Mouse (Mus musculus): Measurements from ENCODE around the gene Gm14391. TPM values are rescaled to one million over a fixed set of nuclear protein-coding genes. Genes with fewer than 3 reads are reported as not detected.
"Not testable (repeated sequence)": the region's sequence is repeated elsewhere in the genome, so short reads cannot be mapped to it uniquely, and the experiment has no call there.

The Gm14391 gene
- total RNA-seq (2021) = 10 to 100 TPM; 26.3 to 40.4 TPM
- long read RNA-seq, experiment 1, transcript Gm14391-202 (4 exons, 965 nt) = major isoform, 9 of 14 reads
- long read RNA-seq, experiment 1, partial matches to known transcripts = 1 of 14 reads
- long read RNA-seq, experiment 1, other reads (novel, unspliced or antisense) = 3 of 14 reads
- long read RNA-seq, experiment 2, transcript Gm14391-202 (4 exons, 965 nt) = major isoform, 12 of 17 reads
- long read RNA-seq, experiment 2, partial matches to known transcripts = 0 of 17 reads
- long read RNA-seq, experiment 2, other reads (novel, unspliced or antisense) = 1 of 17 reads

- not testable (repeated sequence) for DNase-seq
These were observed at the start of gene Gm14391 for GRCm38 (mm10) chr2:175206732-175207131. Gm14391 (minus strand) TSS chr2:175206917.

- not testable (repeated sequence) for DNase-seq
These were observed 27.7 kb downstream of the Gm14391 start for GRCm38 (mm10) chr2:175179008-175179407.

DNA sequence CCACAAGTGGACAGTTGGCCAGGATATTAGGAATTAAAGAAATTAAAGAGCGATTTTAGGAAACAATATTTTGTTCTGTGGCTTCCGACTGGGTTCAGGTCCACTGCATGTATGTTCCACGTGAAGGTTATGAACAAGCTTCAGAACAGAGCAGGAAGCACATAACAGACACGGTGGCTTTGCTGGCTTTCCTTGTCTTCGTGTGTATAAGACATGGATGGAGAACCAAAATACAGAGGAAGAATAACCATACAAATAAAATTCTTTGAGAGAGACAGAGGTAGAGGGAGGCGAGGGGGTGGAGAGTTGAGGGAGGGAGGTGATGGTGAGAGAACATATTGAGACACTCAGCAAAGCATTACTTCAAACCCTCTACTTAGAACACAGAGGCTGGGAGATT is 30.4 kb downstream of the Gm14391 start:
- no peak for DNase-seq

DNA sequence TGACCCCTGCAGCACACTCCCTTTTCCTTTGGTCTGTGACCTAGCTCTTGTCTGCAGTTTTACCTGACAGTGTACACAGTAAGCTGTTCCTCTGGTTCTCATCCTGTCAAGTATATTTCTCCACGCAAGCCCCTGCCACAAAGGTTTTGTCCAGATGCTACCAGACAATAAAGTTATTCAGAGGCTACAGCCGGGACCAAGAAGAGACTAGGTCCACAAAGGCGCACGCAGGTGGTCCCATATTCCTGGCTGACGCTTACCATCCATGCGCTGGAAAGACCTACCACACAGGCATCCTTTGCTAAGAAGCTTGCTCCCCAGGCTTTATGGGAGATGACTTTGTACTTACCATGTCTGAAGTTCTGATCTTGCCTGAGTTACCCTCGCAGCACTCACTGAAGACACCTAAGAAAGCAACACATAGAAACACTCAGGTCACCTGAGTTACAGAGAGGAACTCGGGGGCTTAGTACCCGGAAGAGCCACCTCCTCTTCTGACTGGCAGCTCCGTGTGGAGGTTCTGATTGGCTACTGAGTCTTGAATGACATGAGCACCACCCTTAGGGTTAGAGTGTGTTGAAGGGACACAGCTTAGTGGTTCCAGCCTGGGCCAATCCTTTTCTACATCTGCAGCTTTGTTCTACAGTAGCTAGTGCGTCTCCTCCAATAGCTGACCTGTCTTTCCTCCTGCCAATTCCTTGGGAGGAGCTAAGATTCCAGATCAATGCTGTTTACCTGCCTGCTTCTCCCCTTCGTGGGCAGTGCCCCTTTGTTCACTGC is 31.1 kb downstream of the Gm14391 start, which contains the start of gene Gm14443:
Gene Gm14443 (minus strand): TSS at position 471 of the 780 bp plus-strand sequence.
- DNase-seq = not testable (repeated sequence)

DNA sequence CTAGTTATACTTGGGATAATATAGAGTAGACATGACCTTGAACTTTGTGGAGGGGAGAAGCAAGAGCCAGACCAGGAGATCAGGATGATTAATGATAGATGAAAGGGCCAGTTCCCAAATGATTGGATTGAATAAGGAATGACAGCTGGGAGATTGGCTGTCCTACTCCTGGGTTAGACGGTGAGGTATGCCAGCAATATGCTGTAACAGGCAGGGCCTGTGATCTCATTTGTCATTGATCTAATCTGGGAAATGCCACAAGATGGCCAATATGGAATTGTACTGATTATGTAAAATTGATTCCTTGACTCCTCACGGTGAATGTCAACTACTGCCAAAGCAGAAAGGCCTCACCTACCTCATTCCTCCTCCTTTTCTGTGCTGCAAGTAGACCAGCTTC is 32.7 kb downstream of the Gm14391 start:
- DNase-seq = not testable (repeated sequence)

DNA sequence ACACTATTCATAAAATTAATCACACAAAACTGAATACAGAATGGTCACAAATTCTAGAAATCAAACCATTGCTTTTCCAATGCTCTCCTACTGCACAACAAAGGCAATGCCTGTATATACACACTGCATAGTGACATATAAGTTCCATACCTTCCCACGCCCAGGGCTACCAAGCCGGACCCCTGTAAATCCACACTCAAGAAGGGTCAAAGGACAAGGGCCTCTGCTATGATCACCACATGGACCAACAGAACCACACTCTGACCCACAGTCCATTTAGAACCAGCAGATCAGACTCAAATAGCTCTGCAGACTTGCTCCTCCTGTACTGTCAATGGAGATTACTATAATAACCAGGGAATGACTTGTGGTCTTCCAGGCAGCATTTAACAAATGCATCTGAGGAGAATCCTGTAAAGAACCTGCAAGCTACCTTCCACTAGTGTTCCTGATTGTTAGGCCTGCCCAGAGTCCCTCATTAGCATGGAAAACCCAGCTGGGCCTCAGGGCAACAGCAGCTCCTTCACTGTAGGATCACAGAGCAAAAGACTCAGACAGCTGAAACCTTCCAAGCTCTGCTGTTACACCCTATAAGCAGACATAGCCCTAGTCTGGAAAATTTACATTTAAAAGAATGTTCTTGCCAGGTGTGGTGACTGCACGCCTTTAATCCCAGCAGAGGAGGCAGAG is 33.7 kb downstream of the Gm14391 start:
- DNase-seq = not testable (repeated sequence)

- DNase-seq = no peak
These were observed 34.6 kb downstream of the Gm14391 start for GRCm38 (mm10) chr2:175172123-175172522.

GRCm38 (mm10) chr2:175166870-175167269 is 39.8 kb downstream of the Gm14391 start:
- not testable (repeated sequence) for DNase-seq

DNA sequence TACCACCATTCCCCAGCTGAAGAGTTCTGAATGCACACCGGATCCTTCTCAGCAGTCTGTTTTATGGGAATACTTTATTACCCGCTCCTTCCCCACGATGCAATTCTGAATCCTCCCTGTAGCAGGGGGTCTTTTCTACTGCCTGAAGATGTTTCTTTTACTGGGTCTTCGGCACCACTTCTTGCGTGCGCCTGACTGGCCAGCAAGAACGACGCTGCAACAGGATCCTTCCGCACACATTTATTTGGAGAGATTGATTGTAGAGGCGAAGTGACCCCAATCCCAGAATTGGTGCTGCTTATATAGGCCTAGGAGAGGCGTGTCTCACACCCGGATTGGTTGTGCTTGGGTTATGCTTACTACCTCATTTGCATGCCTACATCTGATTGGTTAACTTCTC is 41.6 kb downstream of the Gm14391 start:
- not testable (repeated sequence) for DNase-seq

- DNase-seq = not testable (repeated sequence)
These were observed 45.3 kb downstream of the Gm14391 start for GRCm38 (mm10) chr2:175161438-175161837.

DNA sequence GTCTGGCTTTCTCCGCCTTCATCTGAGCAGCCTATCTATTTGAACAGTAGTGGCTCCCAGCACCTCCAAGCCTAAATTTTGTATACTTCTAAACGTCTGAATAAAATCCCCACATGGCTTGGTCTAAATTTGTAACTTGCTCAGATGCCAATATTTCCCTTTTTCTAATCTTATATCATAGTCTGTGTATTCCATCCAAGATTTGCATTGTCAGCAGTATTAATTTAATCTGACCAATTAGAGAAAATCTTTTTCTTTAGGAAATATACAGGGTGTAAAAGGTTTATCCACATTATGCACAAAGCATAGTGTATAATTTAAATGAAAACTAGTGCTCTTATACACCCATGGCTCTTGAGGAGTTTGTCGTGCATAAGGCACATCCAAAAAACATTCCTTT is 48.1 kb downstream of the Gm14391 start:
- no peak for DNase-seq

GRCm38 (mm10) chr2:175156696-175157095 is 50.0 kb downstream of the Gm14391 start:
- no peak for DNase-seq

GRCm38 (mm10) chr2:175141993-175142295 is 64.8 kb downstream of the Gm14391 start, which contains the start of gene Gm14399:
Gm14399 (minus strand) TSS chr2:175142012.
- DNase-seq = not testable (repeated sequence)

GRCm38 (mm10) chr2:175141118-175141992 is 65.4 kb downstream of the Gm14391 start:
- peak; percentile 15 for DNase-seq

Other genes starting within 250 kb of the Gm14391 start
- gene Gm14444, start 196.7 kb downstream of the Gm14391 start, total RNA-seq (2021) = under 1 TPM in 1 of 2 experiments, not detected in 1; 0.61 TPM
- 1 to 10 TPM in 1 of 2 experiments, not detected in 1; 1.2 TPM for gene Gm14393, start 139.1 kb downstream of the Gm14391 start, total RNA-seq (2021)
- 1 to 10 TPM; 5.8 to 8.7 TPM for gene Gm14399, start 64.9 kb downstream of the Gm14391 start, total RNA-seq (2021)
- gene Gm14443, start 31.0 kb downstream of the Gm14391 start, total RNA-seq (2021) = 1 to 10 TPM in 1 of 2 experiments, under 1 TPM in 1; 0.94 to 1.1 TPM
- 1 to 10 TPM in 1 of 2 experiments, not detected in 1; 4.8 TPM for gene Gm14440, start 68.2 kb upstream of the Gm14391 start, total RNA-seq (2021)
- gene Gm4631, start 131.3 kb upstream of the Gm14391 start, total RNA-seq (2021) = 10 to 100 TPM; 17.0 to 21.5 TPM
- 1 to 10 TPM; 2.5 to 3.8 TPM for gene Zfp968, start 165.5 kb upstream of the Gm14391 start, total RNA-seq (2021)
- gene Gm4724, start 228.9 kb upstream of the Gm14391 start, total RNA-seq (2021) = 1 to 10 TPM; 1.3 to 4.7 TPM